Mouse (Mus musculus): ENCODE data around the gene Gtf2a2. TPM values are rescaled to one million over a fixed set of nuclear protein-coding genes. Genes with fewer than 3 reads are reported as not detected.

The Gtf2a2 gene
- polyA plus RNA-seq, 1 experiment from 2014 or later: 172 TPM

DNA sequence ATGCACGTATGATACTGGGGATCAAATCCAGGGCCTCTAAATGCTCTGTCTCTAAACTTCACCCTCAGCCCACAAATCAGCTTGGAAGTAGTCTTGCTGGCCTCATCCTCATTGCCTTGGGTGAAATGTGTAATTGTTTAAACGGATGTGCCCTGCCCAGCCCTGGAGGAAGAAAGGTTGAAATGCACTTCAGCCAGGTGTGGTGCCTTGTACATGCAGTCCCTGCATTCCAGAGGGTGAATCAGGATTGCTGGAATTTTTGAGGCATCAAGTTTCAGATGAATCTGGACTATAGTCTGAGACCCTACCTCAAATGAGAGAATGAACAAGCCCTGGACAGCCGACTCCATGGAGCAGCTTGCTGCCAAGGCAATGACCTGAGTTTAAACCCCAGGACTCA, 35.5 kb downstream of the Gtf2a2 start:
- ATAC-seq (replicated peaks): no peak
- Histone ChIP-seq H3K4me3 (no peak overlapping the region), H3K27me3 (replicated peaks) (no peaks in the 10 kb centered on the region), H3K36me3 (replicated peaks) (no peaks in the 10 kb centered on the region), H3K9me3 (no peaks in the 10 kb centered on the region), H3K4me1 (0 out of 2 replicates have a peak, but pooled peaks cover 6% of the 10 kb centered on the region), H3K4me2 (no peak overlapping the region), H3K9ac (no peak overlapping the region), H3K27ac (no peak overlapping the region)
- WGBS: 70% methylated on average over 3 of the region's 3 CpGs

DNA sequence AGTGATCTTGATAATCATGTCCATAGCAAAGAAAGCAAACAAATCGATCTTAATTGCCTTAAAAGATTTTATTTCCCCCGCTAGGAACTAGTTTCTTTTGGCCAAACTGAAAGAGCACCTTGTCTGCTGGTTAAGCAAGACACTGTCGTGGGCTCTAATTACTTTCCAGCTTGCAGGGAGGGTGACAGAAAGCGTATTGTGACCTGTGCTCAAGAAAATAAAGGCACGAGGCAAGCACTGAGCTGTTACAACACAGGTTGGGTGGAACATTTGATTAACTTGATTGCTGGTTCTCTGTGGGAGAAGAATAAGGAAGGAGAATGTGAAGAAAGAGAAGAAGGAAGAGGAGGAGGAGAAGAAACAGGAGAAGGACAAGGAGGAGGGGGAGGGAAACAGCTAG, 35.9 kb downstream of the Gtf2a2 start:
- WGBS: 49% methylated on average over 5 of the region's 5 CpGs
- no peak overlapping the region for H3K4me2 ChIP-seq
- ATAC-seq (replicated peaks): no peak

GRCm38 (mm10) chr9:70048751-70049415, 36.5 kb downstream of the Gtf2a2 start:
- Histone ChIP-seq H3K4me3 (no peak overlapping the region), H3K27ac (0 out of 2 replicates have a peak overlapping the region, but pooled peaks have one; percentile 53), H3K27me3 (replicated peaks) (no peaks in the 10 kb centered on the region), H3K9me3 (no peaks in the 10 kb centered on the region), H3K4me2 (no peak overlapping the region), H3K9ac (no peak overlapping the region), H3K4me1 (0 out of 2 replicates have a peak, but pooled peaks cover 6% of the 10 kb centered on the region), H3K36me3 (replicated peaks) (no peaks in the 10 kb centered on the region)
- WGBS: 55% methylated on average over 6 of the region's 6 CpGs
- ATAC-seq (replicated peaks): no peak

More for the DNA sequence above, 35.9 kb downstream of the Gtf2a2 start:
- no peaks in the 10 kb centered on the region for H3K9me3 ChIP-seq
- H3K27ac ChIP-seq: no peak overlapping the region
- no peaks in the 10 kb centered on the region for H3K27me3 ChIP-seq (replicated peaks)
- no peak overlapping the region for H3K4me3 ChIP-seq
- H3K4me1 ChIP-seq: 0 out of 2 replicates have a peak, but pooled peaks cover 6% of the 10 kb centered on the region
- H3K36me3 ChIP-seq (replicated peaks): no peaks in the 10 kb centered on the region
- H3K9ac ChIP-seq: no peak overlapping the region

GRCm38 (mm10) chr9:70049416-70049783, 37.0 kb downstream of the Gtf2a2 start:
- Histone ChIP-seq H3K27ac (0 out of 2 replicates have a peak overlapping the region, but pooled peaks have one; percentile 53), H3K9ac (no peak overlapping the region), H3K4me2 (no peak overlapping the region), H3K4me3 (no peak overlapping the region), H3K9me3 (no peaks in the 10 kb centered on the region), H3K36me3 (replicated peaks) (no peaks in the 10 kb centered on the region), H3K27me3 (replicated peaks) (no peaks in the 10 kb centered on the region), H3K4me1 (0 out of 2 replicates have a peak, but pooled peaks cover 6% of the 10 kb centered on the region)
- 23% methylated on average over 3 of the region's 3 CpGs for WGBS
- ATAC-seq (replicated peaks): no peak

DNA sequence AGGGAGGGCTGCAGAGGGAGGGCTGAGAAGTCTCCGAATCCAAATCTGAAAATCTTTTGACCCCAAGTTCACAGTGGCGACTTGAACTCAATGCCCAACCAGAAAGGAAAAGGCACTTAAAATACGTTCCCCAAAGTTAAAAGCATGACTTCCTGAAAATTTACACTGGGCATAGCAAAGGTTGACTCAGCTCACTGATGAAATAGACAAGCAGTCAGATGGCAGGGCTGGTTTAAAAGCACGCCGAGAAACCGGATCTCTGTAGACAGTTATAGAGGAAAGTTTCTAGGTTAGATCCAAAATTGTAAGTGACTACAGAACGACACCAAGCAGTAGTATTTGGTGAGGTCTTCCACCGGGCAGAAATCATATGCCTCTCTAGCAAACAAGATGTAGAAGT, 37.5 kb downstream of the Gtf2a2 start:
- 44% methylated on average over 8 of the region's 8 CpGs for WGBS
- H3K4me3 ChIP-seq: no peak overlapping the region
- no peaks in the 10 kb centered on the region for H3K36me3 ChIP-seq (replicated peaks)
- H3K9me3 ChIP-seq: no peaks in the 10 kb centered on the region
- 0 out of 2 replicates have a peak, but pooled peaks cover 6% of the 10 kb centered on the region for H3K4me1 ChIP-seq
- H3K4me2 ChIP-seq: no peak overlapping the region
- H3K27ac ChIP-seq: no peak overlapping the region
- no peak overlapping the region for H3K9ac ChIP-seq
- no peak for ATAC-seq (replicated peaks)
- no peaks in the 10 kb centered on the region for H3K27me3 ChIP-seq (replicated peaks)

DNA sequence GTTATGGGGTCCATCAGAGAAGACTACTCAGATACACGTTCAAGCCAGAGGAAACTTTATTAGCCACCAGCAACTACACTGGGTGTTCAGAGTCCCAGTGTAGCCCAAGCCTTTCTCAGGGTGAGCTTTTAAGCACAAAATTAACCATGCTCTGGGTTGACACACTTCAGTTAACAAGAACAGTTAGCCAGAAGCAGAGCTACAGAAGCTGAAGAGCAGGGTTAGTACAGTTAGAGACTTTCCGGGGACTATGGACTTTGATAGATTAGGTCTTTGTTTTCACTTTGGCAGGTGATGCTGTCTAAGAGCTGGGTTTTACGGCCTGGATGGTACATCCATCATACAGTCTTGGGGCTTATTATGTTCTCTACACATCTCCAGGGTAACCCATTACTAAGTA, 40.4 kb downstream of the Gtf2a2 start:
- H3K27me3 ChIP-seq (replicated peaks): no peaks in the 10 kb centered on the region
- H3K9ac ChIP-seq: no peak overlapping the region
- 71% methylated on average over 3 of the region's 3 CpGs for WGBS
- no peaks in the 10 kb centered on the region for H3K9me3 ChIP-seq
- H3K27ac ChIP-seq: no peak overlapping the region
- 0 out of 2 replicates have a peak, but pooled peaks cover 6% of the 10 kb centered on the region for H3K4me1 ChIP-seq
- no peak for ATAC-seq (replicated peaks)
- no peak overlapping the region for H3K4me2 ChIP-seq
- no peaks in the 10 kb centered on the region for H3K36me3 ChIP-seq (replicated peaks)
- H3K4me3 ChIP-seq: no peak overlapping the region

GRCm38 (mm10) chr9:70053411-70053810, 41.1 kb downstream of the Gtf2a2 start:
- no peak for ATAC-seq (replicated peaks)
- 32% methylated on average over 3 of the region's 3 CpGs for WGBS

DNA sequence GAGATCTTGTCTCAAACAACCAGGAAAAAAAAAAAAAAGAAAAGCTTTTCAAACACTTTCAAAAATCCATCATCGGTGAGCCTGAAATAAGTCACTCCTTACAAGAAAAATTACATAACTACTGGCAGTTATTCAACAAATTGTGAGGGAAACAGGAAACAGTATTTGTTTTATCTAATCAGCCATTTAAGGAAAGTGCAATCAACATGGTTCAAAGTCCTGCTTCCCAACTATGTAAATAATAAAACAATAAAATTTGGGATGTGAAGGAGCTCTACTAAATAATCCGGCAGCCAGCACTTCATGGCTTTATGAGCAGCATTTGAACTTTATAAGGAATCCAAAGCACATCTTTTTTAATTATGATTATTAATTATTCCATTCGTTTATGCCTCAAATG, 49.7 kb downstream of the Gtf2a2 start:
- Histone ChIP-seq H3K4me2 (no peak overlapping the region), H3K9ac (no peak overlapping the region), H3K27ac (no peak overlapping the region), H3K36me3 (replicated peaks) (no peaks in the 10 kb centered on the region), H3K27me3 (replicated peaks) (no peaks in the 10 kb centered on the region), H3K4me3 (no peak overlapping the region), H3K4me1 (no peaks in the 10 kb centered on the region), H3K9me3 (no peaks in the 10 kb centered on the region)
- ATAC-seq (replicated peaks): no peak
- 90% methylated on average over 3 of the region's 3 CpGs for WGBS

More at GRCm38 (mm10) chr9:70053411-70053810, 41.1 kb downstream of the Gtf2a2 start:
- Histone ChIP-seq H3K27ac (no peak overlapping the region), H3K4me1 (0 out of 2 replicates have a peak, but pooled peaks cover 6% of the 10 kb centered on the region), H3K36me3 (replicated peaks) (no peaks in the 10 kb centered on the region), H3K9ac (no peak overlapping the region), H3K27me3 (replicated peaks) (no peaks in the 10 kb centered on the region), H3K9me3 (no peaks in the 10 kb centered on the region), H3K4me3 (no peak overlapping the region), H3K4me2 (no peak overlapping the region)

- Histone ChIP-seq H3K4me2 (no peak overlapping the region), H3K4me3 (no peak overlapping the region), H3K4me1 (no peaks in the 10 kb centered on the region), H3K36me3 (replicated peaks) (no peaks in the 10 kb centered on the region), H3K9me3 (no peaks in the 10 kb centered on the region), H3K9ac (no peak overlapping the region), H3K27me3 (replicated peaks) (no peaks in the 10 kb centered on the region), H3K27ac (no peak overlapping the region)
- ATAC-seq (replicated peaks): no peak
- WGBS: 92% methylated on average over 3 of the region's 3 CpGs
These were observed 55.1 kb downstream of the Gtf2a2 start for GRCm38 (mm10) chr9:70067497-70067896.

DNA sequence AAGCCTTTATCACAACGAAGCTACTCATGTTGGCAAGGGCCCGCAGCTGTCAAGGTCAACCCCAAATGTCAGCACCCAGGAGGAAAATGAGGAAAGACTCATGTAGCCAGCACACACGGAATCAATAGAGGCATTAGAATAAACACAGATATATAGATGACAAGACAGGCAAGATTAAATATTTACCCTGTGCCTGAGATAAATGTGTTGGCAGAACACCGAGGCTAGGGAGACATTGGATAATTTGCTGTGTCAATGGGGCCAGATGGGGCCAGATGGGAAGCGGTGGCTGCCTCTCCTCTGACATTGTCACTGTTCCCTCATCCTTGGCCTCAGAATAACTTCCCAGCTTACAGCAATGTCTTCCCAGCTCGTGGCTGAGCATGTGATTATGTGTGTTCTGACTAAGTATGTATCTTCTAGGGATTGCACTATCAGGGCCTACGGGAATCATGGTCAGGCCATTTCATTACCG, 57.6 kb downstream of the Gtf2a2 start:
- no peak for ATAC-seq (replicated peaks)
- 65% methylated on average over 8 of the region's 8 CpGs for WGBS
- no peaks in the 10 kb centered on the region for H3K4me1 ChIP-seq
- no peak overlapping the region for H3K4me2 ChIP-seq
- no peaks in the 10 kb centered on the region for H3K9me3 ChIP-seq
- no peak overlapping the region for H3K27ac ChIP-seq
- no peak overlapping the region for H3K4me3 ChIP-seq
- no peaks in the 10 kb centered on the region for H3K27me3 ChIP-seq (replicated peaks)
- H3K9ac ChIP-seq: no peak overlapping the region
- H3K36me3 ChIP-seq (replicated peaks): no peaks in the 10 kb centered on the region

DNA sequence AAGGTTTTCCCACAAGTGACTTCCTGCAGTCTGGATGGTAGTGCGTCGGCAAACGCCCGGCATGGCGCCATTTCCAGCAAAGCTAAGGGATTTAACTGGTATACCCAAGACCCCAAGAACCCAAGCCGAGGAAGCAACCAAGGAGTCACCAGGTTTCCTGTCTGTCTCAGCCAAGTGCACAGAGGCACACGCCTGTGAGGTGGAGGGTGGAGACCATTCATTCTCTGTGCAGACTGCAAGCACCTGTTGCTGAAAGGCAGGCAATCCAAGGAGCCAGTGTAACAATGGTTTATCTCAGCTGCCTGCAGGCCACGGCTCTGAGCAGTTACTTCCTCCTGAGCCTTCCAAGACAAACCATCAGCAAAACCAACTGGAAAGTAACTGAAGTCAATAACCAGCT, 60.0 kb downstream of the Gtf2a2 start:
- H3K27ac ChIP-seq: no peak overlapping the region
- no peaks in the 10 kb centered on the region for H3K27me3 ChIP-seq (replicated peaks)
- no peak overlapping the region for H3K4me3 ChIP-seq
- no peak overlapping the region for H3K4me2 ChIP-seq
- WGBS: 83% methylated on average over 8 of the region's 8 CpGs
- H3K36me3 ChIP-seq (replicated peaks): no peaks in the 10 kb centered on the region
- H3K9me3 ChIP-seq: no peaks in the 10 kb centered on the region
- ATAC-seq (replicated peaks): no peak
- H3K4me1 ChIP-seq: no peaks in the 10 kb centered on the region
- H3K9ac ChIP-seq: no peak overlapping the region
